Mouse (Mus musculus) heart, adult 8-10 months (tissue): Measurements from ENCODE around the gene Tlcd1. TPM values are rescaled to one million over a fixed set of nuclear protein-coding genes. Genes with fewer than 3 reads are reported as not detected.
"Not testable (repeated sequence)": the region's sequence is repeated elsewhere in the genome, so short reads cannot be mapped to it uniquely, and the experiment has no call there.

Experiments used
- DNase-seq: peaks from one replicate; pipeline ENCODE4 v3.0.0; 2022; ENCODE audit warnings: low spot score
- total RNA-seq, 4 experiments: library from RNA; stranded (reverse); gene quantifications; 2 replicates each; pipeline ENCODE4 v1.2.4; 2022

Tlcd1 gene
- 1 to 10 TPM; 2.9 to 7.1 (median 5.0) TPM for total RNA-seq

GRCm38 (mm10) chr11:78176402-78176862 is at the start of gene Tlcd1, which contains the start of gene Nek8:
TSS of gene Tlcd1 (plus strand) at chr11:78176711.
TSS of gene Nek8 (minus strand) at chr11:78176675.
- DNase-seq = peak; percentile 91

- DNase-seq = no peak
Observed at GRCm38 (mm10) chr11:78126739-78127138, 49.8 kb upstream of the Tlcd1 start.

- DNase-seq = no peak
Observed at GRCm38 (mm10) chr11:78129458-78129857, 47.1 kb upstream of the Tlcd1 start.

GRCm38 (mm10) chr11:78133915-78134314 is 42.6 kb upstream of the Tlcd1 start:
- no peak for DNase-seq

- no peak for DNase-seq
Observed at GRCm38 (mm10) chr11:78134344-78134743, 42.2 kb upstream of the Tlcd1 start.

GRCm38 (mm10) chr11:78135314-78135713 is 41.2 kb upstream of the Tlcd1 start:
- not testable (repeated sequence) for DNase-seq

GRCm38 (mm10) chr11:78136132-78136531 is 40.4 kb upstream of the Tlcd1 start:
- DNase-seq = no peak

- DNase-seq = no peak
Observed at GRCm38 (mm10) chr11:78137584-78137983, 38.9 kb upstream of the Tlcd1 start.

GRCm38 (mm10) chr11:78138023-78138422 is 38.5 kb upstream of the Tlcd1 start:
- DNase-seq = no peak

GRCm38 (mm10) chr11:78140665-78141064 is 35.8 kb upstream of the Tlcd1 start:
- DNase-seq = no peak

- no peak for DNase-seq
Observed at GRCm38 (mm10) chr11:78143520-78143919, 33.0 kb upstream of the Tlcd1 start.

GRCm38 (mm10) chr11:78146168-78146567 is 30.3 kb upstream of the Tlcd1 start:
- DNase-seq = no peak

GRCm38 (mm10) chr11:78146707-78147543 is 29.6 kb upstream of the Tlcd1 start:
- no peak for DNase-seq

- DNase-seq = no peak
Observed at GRCm38 (mm10) chr11:78151161-78151560, 25.4 kb upstream of the Tlcd1 start.

GRCm38 (mm10) chr11:78152299-78153231 is 23.9 kb upstream of the Tlcd1 start:
- DNase-seq = peak; percentile 67

- DNase-seq = no peak
Observed at GRCm38 (mm10) chr11:78153778-78154177, 22.7 kb upstream of the Tlcd1 start.

- no peak for DNase-seq
Observed at GRCm38 (mm10) chr11:78155674-78156073, 20.8 kb upstream of the Tlcd1 start.

GRCm38 (mm10) chr11:78156156-78156699 is 20.3 kb upstream of the Tlcd1 start:
- no peak for DNase-seq

GRCm38 (mm10) chr11:78159096-78159495 is 17.4 kb upstream of the Tlcd1 start:
- peak; percentile 82 for DNase-seq

GRCm38 (mm10) chr11:78159557-78159956 is 17.0 kb upstream of the Tlcd1 start:
- DNase-seq = no peak

GRCm38 (mm10) chr11:78160171-78160570 is 16.3 kb upstream of the Tlcd1 start:
- no peak for DNase-seq

GRCm38 (mm10) chr11:78160675-78161074 is 15.8 kb upstream of the Tlcd1 start:
- DNase-seq = no peak
